Mouse (Mus musculus): Measurements from ENCODE around the gene Ick.

DNA sequence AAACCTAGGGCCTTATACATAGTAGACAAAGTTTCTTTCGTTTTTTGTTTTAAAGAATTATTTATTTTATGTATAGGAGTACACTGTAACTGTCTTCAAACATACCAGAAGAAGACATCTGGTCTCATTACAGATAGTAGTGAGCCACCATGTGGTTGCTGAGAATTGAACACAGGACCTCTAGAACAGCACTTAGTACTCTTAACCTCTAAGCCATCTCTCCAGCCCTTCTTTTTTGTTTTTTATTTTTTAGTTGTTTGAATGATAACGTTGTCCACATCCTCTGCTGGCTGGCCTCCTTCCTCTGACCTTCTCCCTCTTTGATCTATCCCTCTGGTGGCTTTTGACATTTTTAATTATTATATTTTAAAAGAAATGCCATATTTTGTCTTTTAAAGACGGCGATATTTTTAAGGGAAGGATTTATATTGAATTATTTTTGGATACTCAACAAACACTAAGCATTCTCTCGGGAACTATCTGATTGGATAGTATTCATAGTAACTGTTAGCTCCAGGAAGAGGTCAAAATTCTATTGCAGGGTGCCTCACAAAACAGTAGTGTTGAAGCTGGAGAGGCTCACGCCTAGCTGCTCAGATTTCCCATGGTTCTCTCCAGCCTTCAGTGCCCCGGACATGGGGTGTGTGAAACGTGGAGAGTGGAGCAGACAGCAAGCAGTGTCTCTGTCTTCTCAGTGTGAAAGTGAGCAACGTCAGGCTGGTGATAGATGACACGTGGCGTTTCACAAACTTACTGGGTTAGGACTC, 45.4 kb downstream of the Ick start:
- TF ChIP-seq ZC3H11A (IDR thresholded peaks at IDR 0.05; ENCODE audit: borderline replicate concordance, low read depth, low read length), result no peak
- TF ChIP-seq ZNF384 (IDR thresholded peaks at IDR 0.05; ENCODE audit: low read depth, low read length), result no peak
- TF ChIP-seq MAFK (IDR thresholded peaks at IDR 0.05; ENCODE audit: insufficient read depth, low read depth, low read length), result no peak
- TF ChIP-seq HCFC1 (IDR thresholded peaks at IDR 0.05; ENCODE audit: borderline replicate concordance, insufficient read depth, low read length), result no peak
- TF ChIP-seq CHD2 (IDR thresholded peaks at IDR 0.05; ENCODE audit: low read depth, low read length), result no peak
